Mouse (Mus musculus) forebrain, embryonic 16.5 days (tissue): ENCODE measurements around the gene Mast2. TPM values are rescaled to one million over a fixed set of nuclear protein-coding genes. Genes with fewer than 3 reads are reported as not detected.
A peak's percentile ranks its signal among the peaks of the same experiment; 100 is the strongest.

Experiments
- ATAC-seq: fragments of 200-750 bp; cut with Nextera tagmentation; 2 replicates; pipeline ENCODE4 v1.8.0; 2017; ENCODE audit warnings: mild to moderate bottlenecking, moderate library complexity
- H3K27ac ChIP-seq: fragments of 300-500 bp; sonication (generic); 2 replicates; pipeline ENCODE4 v1.5.1; 2014; ENCODE audit warnings: low read length, control low read depth
- H3K27me3 ChIP-seq: fragments of 300-500 bp; sonication (generic); replicated peaks from 2 replicates; pipeline ENCODE4 v1.6.1; 2014; ENCODE audit warnings: low read length; ENCODE audit not compliant: control insufficient read depth, insufficient read depth
- H3K36me3 ChIP-seq: fragments of 300-500 bp; sonication (generic); 2 replicates; pipeline ENCODE4 v1.6.1; 2014; ENCODE audit not compliant: control insufficient read depth, insufficient read depth
- H3K4me1 ChIP-seq: fragments of 300-500 bp; sonication (generic); replicated peaks from 2 replicates; pipeline ENCODE4 v1.6.1; 2014; ENCODE audit warnings: low read length; ENCODE audit not compliant: control insufficient read depth, insufficient read depth
- H3K4me2 ChIP-seq: fragments of 300-500 bp; sonication (generic); 2 replicates; pipeline ENCODE4 v1.6.1; 2014; ENCODE audit warnings: mild to moderate bottlenecking, low read length, control low read depth
- H3K4me3 ChIP-seq: fragments of 300-500 bp; sonication (generic); replicated peaks from 2 replicates; pipeline ENCODE4 v1.5.1; 2014; ENCODE audit warnings: mild to moderate bottlenecking, low read length, control low read depth
- H3K9ac ChIP-seq: fragments of 300-500 bp; sonication (generic); replicated peaks from 2 replicates; pipeline ENCODE4 v1.6.1; 2014; ENCODE audit warnings: low read depth, low read length, control low read depth
- H3K9me3 ChIP-seq: fragments of 300-500 bp; sonication (generic); 2 replicates; pipeline ENCODE4 v1.6.1; 2016; ENCODE audit warnings: low read length; ENCODE audit not compliant: control insufficient read depth
- WGBS: fragments of 180-500 bp; shearing (Covaris S2); extraction: QIAGEN DNeasy Blood & Tissue Kit; methylation state at CpG from one replicate; pipeline ENCODE4 v1.1.7; 2014; 5-methylcytosine and 5-hydroxymethylcytosine counted together
- polyA plus RNA-seq: library from polyadenylated mRNA; unstranded; fragments of >200 nt; fragmentation: Nextera tagmentation; extraction: Ambion mirVana; gene quantifications from 2 replicates; pipeline ENCODE4 v1.2.1, GENCODE M21; 2015

Gene Mast2
- polyA plus RNA-seq, 1 experiment from 2014 or later: 57.3 TPM

DNA sequence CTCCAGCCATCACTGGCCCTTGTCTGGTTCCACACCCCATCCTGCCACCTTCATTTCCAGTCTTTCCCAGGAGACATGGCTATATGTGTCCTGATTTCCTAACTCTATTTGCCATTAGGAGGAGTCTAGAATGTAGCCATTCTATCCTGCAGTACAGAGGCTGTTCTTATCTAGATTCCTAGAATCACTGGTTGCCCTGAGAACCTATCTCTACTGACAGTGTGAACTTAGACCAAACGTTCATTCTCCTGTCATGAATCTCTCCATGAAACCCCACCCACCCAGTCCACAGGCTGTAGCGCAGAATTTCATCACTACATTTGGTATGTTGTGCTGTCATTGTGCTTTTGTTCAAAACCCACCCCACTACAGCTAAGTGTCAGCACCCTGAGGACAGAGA, 17.3 kb upstream of the Mast2 start:
- Histone ChIP-seq H3K9ac (no peak overlapping the region), H3K27ac (no peak overlapping the region), H3K36me3 (no peaks in the 10 kb centered on the region), H3K4me3 (no peak overlapping the region), H3K9me3 (no peaks in the 10 kb centered on the region), H3K27me3 (no peaks in the 10 kb centered on the region), H3K4me1 (no peaks in the 10 kb centered on the region), H3K4me2 (no peak overlapping the region)
- no peak for ATAC-seq
- 71% methylated on average over 2 of the region's 2 CpGs for WGBS

DNA sequence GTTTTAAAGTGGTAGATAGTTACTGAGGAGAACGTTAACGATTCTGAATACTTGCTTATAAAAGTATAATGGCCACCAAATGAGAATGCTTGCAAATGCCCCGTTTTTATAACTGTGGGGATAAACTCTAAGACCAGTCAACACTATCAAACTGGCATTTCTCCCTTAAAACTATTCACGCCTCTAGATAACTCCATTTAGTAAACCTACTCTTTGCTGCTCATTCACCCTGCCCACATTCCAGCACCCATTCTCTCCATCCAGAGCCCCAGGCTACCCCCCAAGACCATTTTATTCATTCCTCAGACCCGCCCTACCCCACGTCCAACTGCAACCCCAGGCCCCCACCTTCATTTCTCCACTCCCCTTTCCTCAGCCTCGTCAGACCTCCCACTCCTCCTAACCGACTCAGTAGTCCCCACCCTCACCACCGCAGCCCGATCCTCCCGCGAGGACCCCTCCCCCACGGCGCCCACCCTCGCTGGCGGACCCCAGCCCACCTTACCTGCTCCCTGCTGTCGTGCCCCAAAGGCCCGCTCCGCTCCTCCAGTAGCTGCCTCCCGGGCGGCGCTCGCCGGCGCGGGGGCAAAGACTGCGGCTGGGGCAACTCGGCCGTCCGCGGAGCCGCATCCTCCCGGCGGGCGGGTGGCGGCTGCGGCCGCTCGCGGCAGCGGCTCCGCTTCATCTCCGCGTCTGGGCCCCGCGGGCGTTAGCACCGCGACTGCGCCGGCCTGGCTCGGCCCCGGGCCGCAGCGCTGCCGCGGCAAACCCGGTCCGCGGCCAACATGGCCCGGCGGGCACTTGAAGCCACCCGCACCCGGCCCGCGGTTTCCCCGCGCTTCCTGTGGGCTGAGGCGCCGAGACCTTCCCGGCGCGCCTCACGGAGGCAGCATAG, 505 bp downstream of the Mast2 start:
- peaks cover 20% of the 10 kb centered on the region for H3K4me1 ChIP-seq
- H3K4me3 ChIP-seq: peak overlapping the region; percentile 71
- H3K9ac ChIP-seq: peak overlapping the region; percentile 80
- no peaks in the 10 kb centered on the region for H3K36me3 ChIP-seq
- peak overlapping the region; percentile 91 for H3K27ac ChIP-seq
- H3K27me3 ChIP-seq: no peaks in the 10 kb centered on the region
- 1% methylated on average over 55 of the region's 74 CpGs for WGBS
- H3K9me3 ChIP-seq: 0 out of 2 replicates have a peak, but pooled peaks cover 2% of the 10 kb centered on the region
- peak; percentile 72 for ATAC-seq
- H3K4me2 ChIP-seq: peak overlapping the region; percentile 77

DNA sequence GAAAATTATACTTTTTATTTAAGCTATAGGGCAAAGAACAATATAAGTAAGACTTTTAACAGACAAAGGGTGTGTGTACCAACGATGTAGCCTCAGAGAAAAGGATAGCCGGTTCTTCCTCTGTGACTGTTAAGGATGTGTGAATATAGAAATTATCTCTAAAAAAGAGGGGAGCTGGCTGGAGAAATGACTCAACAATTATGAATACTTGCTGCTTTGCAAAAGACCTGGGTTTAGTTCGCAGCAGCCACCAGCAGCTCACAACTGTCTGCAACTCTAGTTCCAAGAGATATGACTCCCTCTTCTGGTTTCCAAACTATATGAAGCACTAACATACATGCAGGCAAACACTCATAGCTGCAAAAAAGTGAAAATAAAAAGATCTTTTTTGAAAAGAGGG, 2.0 kb downstream of the Mast2 start:
- no peaks in the 10 kb centered on the region for H3K36me3 ChIP-seq
- H3K9ac ChIP-seq: no peak overlapping the region
- H3K4me1 ChIP-seq: peaks cover 20% of the 10 kb centered on the region
- no peak overlapping the region for H3K4me2 ChIP-seq
- 96% methylated on average over 3 of the region's 3 CpGs for WGBS
- H3K27me3 ChIP-seq: no peaks in the 10 kb centered on the region
- no peaks in the 10 kb centered on the region for H3K9me3 ChIP-seq
- ATAC-seq: no peak
- H3K27ac ChIP-seq: no peak overlapping the region
- H3K4me3 ChIP-seq: no peak overlapping the region

DNA sequence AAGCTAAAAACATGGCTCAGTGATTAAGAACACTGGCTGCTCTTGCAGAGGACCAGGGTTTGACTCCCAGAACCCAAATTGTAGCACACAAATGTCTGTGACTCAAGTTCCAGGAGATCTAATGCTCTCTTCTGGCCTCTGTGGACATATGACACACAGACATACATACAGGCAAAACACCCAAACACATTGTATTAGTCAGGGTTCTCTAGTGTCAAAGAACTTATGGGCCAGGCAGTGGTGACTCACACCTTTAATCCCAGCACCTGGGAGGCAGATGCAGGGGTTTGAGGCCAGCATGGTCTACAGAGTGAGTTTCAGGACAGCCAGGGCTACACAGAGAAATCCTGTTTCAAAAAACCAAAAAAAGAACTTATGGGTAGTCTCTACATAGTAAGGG, 12.4 kb downstream of the Mast2 start:
- ATAC-seq: no peak
- no peak overlapping the region for H3K9ac ChIP-seq
- H3K36me3 ChIP-seq: no peaks in the 10 kb centered on the region
- no peak overlapping the region for H3K4me3 ChIP-seq
- no peak overlapping the region for H3K4me2 ChIP-seq
- no peaks in the 10 kb centered on the region for H3K27me3 ChIP-seq
- no peaks in the 10 kb centered on the region for H3K9me3 ChIP-seq
- no peaks in the 10 kb centered on the region for H3K4me1 ChIP-seq
- H3K27ac ChIP-seq: no peak overlapping the region

DNA sequence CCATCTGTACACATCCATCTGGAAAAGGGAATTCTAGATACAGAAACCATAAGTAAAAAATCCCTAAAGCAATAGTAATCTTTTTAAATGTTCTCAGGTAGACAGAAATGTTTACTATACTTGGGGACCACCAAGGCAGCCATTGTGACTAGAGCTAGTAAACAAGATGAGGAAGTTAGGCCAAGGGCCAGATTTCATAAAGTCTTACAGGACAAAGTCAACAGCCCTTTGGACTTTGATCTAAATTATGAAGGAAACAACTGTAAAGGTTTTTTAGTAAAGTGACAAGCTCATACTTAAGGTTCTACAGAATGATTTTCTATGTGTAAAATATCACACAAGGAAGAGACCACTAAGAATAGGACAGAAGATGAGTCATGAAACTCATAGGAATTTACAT, 14.0 kb downstream of the Mast2 start:
- no peak overlapping the region for H3K27ac ChIP-seq
- H3K36me3 ChIP-seq: no peaks in the 10 kb centered on the region
- H3K4me1 ChIP-seq: no peaks in the 10 kb centered on the region
- no peaks in the 10 kb centered on the region for H3K9me3 ChIP-seq
- no peak for ATAC-seq
- H3K27me3 ChIP-seq: no peaks in the 10 kb centered on the region
- H3K4me3 ChIP-seq: no peak overlapping the region
- no peak overlapping the region for H3K9ac ChIP-seq
- no peak overlapping the region for H3K4me2 ChIP-seq

DNA sequence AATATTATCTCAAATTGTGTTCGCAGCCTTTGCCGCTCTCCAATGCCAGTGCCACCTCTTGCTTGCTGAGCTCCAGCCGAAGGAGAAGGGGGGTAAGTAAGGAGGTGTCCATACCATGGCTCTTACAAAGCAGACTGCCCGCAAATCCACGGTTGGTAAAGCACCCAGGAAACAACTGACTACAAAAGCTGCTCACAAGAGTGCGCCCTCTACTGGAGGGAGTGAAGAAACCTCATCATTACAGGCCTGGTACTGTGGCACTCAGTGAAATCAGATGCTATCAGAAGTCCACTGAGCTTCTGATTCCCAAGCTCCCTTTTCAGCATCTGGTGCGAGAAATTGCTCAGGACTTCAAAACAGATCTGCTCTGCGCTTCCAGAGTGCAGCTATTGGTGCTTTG, 15.3 kb downstream of the Mast2 start:
- H3K27ac ChIP-seq: no peak overlapping the region
- no peak overlapping the region for H3K9ac ChIP-seq
- H3K9me3 ChIP-seq: no peaks in the 10 kb centered on the region
- 52% methylated on average over 8 of the region's 8 CpGs for WGBS
- H3K4me3 ChIP-seq: no peak overlapping the region
- H3K4me2 ChIP-seq: no peak overlapping the region
- ATAC-seq: no peak
- H3K36me3 ChIP-seq: no peaks in the 10 kb centered on the region
- no peaks in the 10 kb centered on the region for H3K4me1 ChIP-seq
- no peaks in the 10 kb centered on the region for H3K27me3 ChIP-seq

DNA sequence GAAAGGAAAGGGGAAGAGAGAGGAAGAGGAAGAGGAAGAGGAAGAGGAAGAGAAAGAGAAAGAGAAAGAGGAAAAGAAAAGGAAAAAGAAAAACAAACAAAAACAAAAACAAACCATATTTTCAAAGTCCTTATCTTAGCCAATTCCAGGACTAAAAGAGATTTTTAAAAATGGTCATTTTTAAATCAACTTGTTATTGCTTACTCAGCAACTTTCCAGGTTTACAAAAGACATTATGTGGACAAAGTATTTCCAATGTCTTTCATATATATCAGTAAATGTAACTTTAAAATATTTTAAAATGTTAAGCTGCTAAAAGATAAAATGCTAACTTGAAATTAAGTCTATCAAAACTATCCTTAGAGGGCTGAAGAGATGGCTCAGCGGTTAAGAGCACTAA, 24.6 kb downstream of the Mast2 start:
- no peaks in the 10 kb centered on the region for H3K9me3 ChIP-seq
- 98% methylated on average over 1 of the region's 1 CpGs for WGBS
- H3K36me3 ChIP-seq: no peaks in the 10 kb centered on the region
- no peak overlapping the region for H3K4me3 ChIP-seq
- H3K27ac ChIP-seq: no peak overlapping the region
- H3K4me2 ChIP-seq: no peak overlapping the region
- no peaks in the 10 kb centered on the region for H3K4me1 ChIP-seq
- no peaks in the 10 kb centered on the region for H3K27me3 ChIP-seq
- no peak for ATAC-seq
- H3K9ac ChIP-seq: no peak overlapping the region

DNA sequence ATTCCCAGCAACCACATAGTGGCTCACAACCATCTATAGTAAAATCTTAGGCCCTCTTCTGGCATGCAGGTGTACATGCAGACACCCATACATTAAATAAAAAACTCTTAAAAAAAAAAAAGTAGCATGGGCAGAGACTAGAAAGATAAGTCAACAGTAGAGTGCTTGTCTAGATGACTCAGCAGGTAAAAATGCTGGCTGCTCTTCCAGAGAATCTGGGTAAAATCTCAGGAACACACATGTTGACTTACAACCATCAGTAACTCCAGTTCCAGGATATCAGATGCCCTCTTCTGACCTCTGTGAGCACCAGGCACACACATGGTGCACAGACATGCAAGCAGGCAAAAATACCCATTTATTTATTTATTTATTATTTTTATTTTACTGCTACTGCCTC, 25.4 kb downstream of the Mast2 start:
- Histone ChIP-seq H3K9ac (no peak overlapping the region), H3K36me3 (no peaks in the 10 kb centered on the region), H3K4me1 (no peaks in the 10 kb centered on the region), H3K4me3 (no peak overlapping the region), H3K4me2 (no peak overlapping the region), H3K27me3 (no peaks in the 10 kb centered on the region), H3K27ac (no peak overlapping the region), H3K9me3 (no peaks in the 10 kb centered on the region)
- ATAC-seq: no peak

DNA sequence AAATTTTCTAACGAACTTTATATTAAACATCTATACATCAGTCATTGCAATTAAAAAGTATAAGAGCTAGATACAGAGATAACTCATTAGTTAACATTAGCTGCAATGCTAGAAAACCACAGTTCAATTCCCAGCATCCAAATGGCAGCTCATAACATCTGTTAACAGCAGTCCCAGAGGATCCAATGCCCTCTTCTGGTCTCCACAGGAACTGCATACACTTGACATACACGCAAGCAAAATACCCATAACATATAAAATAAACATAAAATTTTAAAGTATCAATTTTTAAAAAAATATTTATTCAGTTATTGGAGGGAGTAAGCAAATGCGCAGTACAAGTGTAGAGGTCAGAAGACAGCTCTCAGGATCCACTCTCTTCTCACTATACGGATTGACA, 28.4 kb downstream of the Mast2 start:
- Histone ChIP-seq H3K4me2 (no peak overlapping the region), H3K9ac (no peak overlapping the region), H3K36me3 (no peaks in the 10 kb centered on the region), H3K4me3 (no peak overlapping the region), H3K4me1 (no peaks in the 10 kb centered on the region), H3K9me3 (no peaks in the 10 kb centered on the region), H3K27me3 (no peaks in the 10 kb centered on the region), H3K27ac (no peak overlapping the region)
- no peak for ATAC-seq
- WGBS: 95% methylated on average over 4 of the region's 4 CpGs

DNA sequence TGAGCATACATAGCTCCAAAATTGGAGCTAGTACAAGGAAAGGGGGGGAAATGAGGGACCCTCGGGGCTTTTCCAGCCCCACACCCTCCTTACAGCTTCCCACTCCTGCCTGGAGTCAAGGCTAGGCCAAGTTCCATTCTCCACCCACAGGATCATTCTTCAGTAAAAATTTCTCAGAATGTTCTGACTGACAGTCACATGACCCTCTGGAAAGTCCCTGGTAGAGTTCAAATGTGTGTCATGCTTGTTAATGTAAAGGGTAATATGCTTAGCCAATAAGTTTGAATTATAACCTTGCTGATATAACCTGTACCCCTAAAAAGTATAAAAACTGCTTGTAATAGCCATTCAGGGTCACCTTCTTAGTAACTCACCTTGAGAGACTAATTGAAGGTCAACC, 41.8 kb downstream of the Mast2 start:
- 0 out of 2 replicates have a peak, but pooled peaks cover 2% of the 10 kb centered on the region for H3K9me3 ChIP-seq
- no peaks in the 10 kb centered on the region for H3K4me1 ChIP-seq
- 95% methylated on average over 1 of the region's 1 CpGs for WGBS
- ATAC-seq: no peak
- H3K4me3 ChIP-seq: no peak overlapping the region
- peaks cover 4% of the 10 kb centered on the region; the same call in 1 of the 2 replicates for H3K36me3 ChIP-seq
- H3K4me2 ChIP-seq: no peak overlapping the region
- H3K27ac ChIP-seq: no peak overlapping the region
- no peaks in the 10 kb centered on the region for H3K27me3 ChIP-seq
- H3K9ac ChIP-seq: no peak overlapping the region
